Mouse (Mus musculus): ENCODE measurements at regions not wholly inside any gene's neighbourhood (a gene's known extent, or its start where the extent isn't known, plus 50 kb on each side); places are given as distances from the start of the nearest gene placed in this dataset.

GRCm38 (mm10) chr10:12248853-12249252 lies 620.3 kb downstream of the Utrn start:
- no peak for DNase-seq

DNA sequence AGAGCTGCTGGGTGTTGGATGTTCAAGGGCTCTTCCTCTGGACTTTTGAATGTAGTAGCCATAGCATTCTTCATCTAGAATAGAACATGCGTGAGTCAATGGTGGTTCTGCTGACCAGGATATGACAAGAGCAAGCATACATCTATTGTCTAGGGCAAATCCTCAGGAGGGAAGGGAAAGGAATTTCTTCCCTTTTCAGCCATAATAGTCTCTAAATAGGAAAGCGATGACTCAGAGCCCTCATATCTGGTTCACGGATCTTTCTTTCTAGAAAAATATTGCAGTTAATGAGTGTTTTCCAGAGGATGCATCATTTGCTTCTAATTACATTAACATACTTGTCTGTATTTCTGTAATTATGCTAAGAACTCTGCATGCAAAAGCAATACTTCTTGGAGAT lies 615.9 kb downstream of the Utrn start:
- no peak for DNase-seq

- DNase-seq = no peak
Observed at GRCm38 (mm10) chr10:12285679-12286078, 583.5 kb downstream of the Utrn start.

DNA sequence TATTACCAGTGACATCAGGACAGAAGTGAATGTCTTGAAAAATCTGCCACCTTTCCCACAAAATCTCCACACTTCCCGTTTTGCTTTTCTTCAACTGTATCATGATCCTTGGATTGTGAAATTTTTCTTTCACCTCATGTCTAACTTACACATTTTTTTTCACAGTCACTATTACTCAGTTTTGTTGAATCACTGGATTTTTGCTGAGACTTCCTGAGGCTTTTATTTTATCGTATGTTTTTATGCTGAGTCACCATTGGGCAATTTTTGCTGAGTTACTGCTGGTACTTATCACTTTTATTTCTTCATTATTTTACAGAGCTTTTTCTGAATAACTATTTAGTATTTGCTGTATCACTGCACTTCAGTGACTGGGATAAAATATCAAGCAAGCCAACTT lies 570.3 kb downstream of the Utrn start:
- no peak for DNase-seq

DNA sequence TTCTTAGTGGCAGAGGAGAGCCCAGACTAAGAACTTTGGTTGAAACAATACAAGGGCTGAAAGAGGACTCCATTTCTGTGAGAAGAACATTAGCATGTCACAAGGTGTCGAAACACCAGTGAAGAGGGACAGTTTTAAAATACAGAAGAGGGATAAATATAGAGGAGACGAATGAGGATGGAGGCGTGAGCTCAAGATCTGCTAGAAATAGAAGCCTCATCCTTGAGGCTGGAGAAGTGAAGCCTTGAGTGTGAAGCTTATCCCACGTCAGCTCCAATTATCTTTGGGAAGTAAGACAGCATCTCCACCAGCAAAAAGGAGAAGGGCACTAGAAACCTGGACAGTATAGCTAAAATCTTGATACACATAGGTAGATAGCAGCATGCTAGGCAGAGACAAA lies 566.8 kb downstream of the Utrn start:
- DNase-seq = no peak

GRCm38 (mm10) chr10:12320311-12320710 lies 548.9 kb downstream of the Utrn start:
- no peak for DNase-seq

Data from lung, postnatal 14 days (tissue).